Mouse (Mus musculus) embryonic facial prominence, embryonic 10.5 days (tissue): ENCODE measurements at regions not wholly inside any gene's neighbourhood (a gene's known extent, or its start where the extent isn't known, plus 50 kb on each side); places are given as distances from the start of the nearest gene placed in this dataset.

Source experiments
- DNase-seq: peaks from one replicate; pipeline ENCODE4 v3.0.0-alpha.2; 2017; ENCODE audit warnings: low spot score
- H3K27ac ChIP-seq: fragments of 300-500 bp; sonication (generic); replicated peaks from 2 replicates; pipeline ENCODE4 v1.5.1; 2016; ENCODE audit warnings: mild to moderate bottlenecking
- H3K27me3 ChIP-seq: fragments of 300-500 bp; sonication (generic); replicated peaks from 2 replicates; pipeline ENCODE4 v1.6.1; 2016; ENCODE audit warnings: low read depth, mild to moderate bottlenecking; ENCODE audit not compliant: poor library complexity, severe bottlenecking
- H3K36me3 ChIP-seq: fragments of 300-500 bp; sonication (generic); replicated peaks from 2 replicates; pipeline ENCODE4 v1.6.1; 2016; ENCODE audit warnings: mild to moderate bottlenecking, moderate library complexity
- H3K4me1 ChIP-seq: fragments of 300-500 bp; sonication (generic); 2 replicates; pipeline ENCODE4 v1.6.1; 2016
- H3K4me3 ChIP-seq: fragments of 300-500 bp; sonication (generic); 2 replicates; pipeline ENCODE4 v1.5.1; 2016; ENCODE audit warnings: mild to moderate bottlenecking, moderate library complexity
- H3K9me3 ChIP-seq: fragments of 300-500 bp; sonication (generic); 2 replicates; pipeline ENCODE4 v1.6.1; 2016; ENCODE audit warnings: mild to moderate bottlenecking
- WGBS: fragments of 180-500 bp; shearing (Covaris S2); methylation state at CpG from one replicate; pipeline ENCODE4 v1.1.7; 2016; 5-methylcytosine and 5-hydroxymethylcytosine counted together

DNA sequence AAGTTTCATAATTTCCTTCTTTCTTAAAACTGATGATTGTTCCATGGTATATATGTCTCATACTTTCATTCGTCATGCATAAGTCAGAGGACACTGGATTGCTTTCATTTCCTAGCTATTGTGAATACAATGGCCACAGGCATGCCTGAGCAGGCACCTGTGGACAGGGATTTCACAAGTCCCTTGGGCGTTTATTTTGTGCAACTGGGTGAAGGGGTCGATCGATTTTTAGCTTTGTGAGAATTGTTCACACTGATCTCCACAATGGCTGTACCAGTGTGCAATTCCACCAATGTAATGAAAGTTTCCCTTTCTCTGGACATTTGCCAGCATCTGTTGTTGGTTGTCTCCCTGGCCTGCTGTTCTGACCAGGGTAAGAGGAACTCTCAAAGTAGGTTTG, 405.2 kb upstream of the Hs6st1 start:
- Histone ChIP-seq H3K9me3 (no peaks in the 10 kb centered on the region), H3K4me1 (no peaks in the 10 kb centered on the region), H3K27me3 (no peaks in the 10 kb centered on the region), H3K27ac (no peak overlapping the region), H3K4me3 (no peak overlapping the region), H3K36me3 (no peaks in the 10 kb centered on the region)
- DNase-seq = no peak
- WGBS = 86% methylated on average over 4 of the region's 4 CpGs

DNA sequence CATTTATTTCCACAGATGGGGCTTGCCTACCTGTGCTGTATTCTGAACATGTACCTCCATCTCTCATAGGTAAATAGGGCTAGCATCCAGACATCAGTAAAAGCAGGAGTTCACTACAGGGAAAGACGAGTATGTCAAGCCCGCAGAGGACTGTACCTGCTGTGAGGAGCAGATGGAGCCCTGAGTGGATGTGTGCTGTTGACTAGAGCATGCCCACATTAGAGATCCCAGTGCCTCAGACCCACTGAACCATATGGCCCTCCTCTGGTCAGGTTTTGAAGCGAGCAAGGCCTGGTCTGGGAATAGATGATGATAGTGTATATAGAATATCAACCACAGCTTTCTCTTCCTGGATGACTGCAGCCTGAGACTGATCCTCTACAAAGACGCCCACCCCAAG, 394.7 kb upstream of the Hs6st1 start:
- H3K27me3 ChIP-seq = no peaks in the 10 kb centered on the region
- 86% methylated on average over 4 of the region's 4 CpGs for WGBS
- no peaks in the 10 kb centered on the region for H3K4me1 ChIP-seq
- DNase-seq = no peak
- no peaks in the 10 kb centered on the region for H3K9me3 ChIP-seq
- H3K4me3 ChIP-seq = no peak overlapping the region
- H3K27ac ChIP-seq = no peak overlapping the region
- H3K36me3 ChIP-seq = no peaks in the 10 kb centered on the region

DNA sequence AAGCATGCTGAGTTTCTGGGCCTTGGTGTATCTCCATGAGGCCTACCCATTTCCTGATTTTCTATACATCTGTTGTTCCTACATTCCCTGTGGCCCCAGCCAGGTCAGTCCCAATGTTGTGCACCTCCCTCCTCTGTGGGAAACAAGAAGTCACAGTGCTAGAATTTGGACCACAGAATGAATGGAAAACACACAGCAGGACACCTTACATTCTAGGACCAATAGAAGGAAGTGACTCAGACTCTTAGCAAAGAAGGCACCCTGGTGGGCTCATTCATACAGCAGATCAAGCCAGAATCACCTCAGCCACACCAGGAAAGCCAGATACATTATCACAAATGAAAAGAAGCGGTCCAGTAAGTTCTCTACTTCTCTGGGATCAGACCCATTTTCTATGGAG, 394.2 kb upstream of the Hs6st1 start:
- Histone ChIP-seq H3K4me1 (no peaks in the 10 kb centered on the region), H3K4me3 (no peak overlapping the region), H3K27me3 (no peaks in the 10 kb centered on the region), H3K36me3 (no peaks in the 10 kb centered on the region), H3K27ac (no peak overlapping the region), H3K9me3 (no peaks in the 10 kb centered on the region)
- no peak for DNase-seq
- 81% methylated on average over 1 of the region's 1 CpGs for WGBS

DNA sequence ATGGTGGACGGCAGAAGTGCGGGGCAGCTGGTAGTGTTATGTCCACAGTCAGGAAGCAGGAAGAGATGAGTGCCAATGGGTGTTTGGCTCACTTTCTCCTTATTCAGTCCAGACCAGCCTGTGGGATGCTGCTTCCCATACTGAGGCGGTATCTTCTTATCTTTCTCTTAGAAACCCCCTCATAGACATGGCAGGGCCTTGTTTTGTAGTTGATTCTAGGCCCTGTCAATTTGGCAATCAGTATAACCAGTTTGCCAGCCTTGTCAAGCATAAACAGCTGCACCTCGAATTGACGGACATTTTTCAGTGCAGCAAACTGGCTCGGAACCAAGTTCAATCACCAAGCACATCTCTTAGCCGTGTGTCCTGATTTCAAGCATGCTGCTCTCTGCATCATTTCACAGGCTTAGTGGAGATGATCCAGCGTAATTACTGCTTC, 385.7 kb upstream of the Hs6st1 start:
- no peak overlapping the region for H3K4me3 ChIP-seq
- no peaks in the 10 kb centered on the region for H3K4me1 ChIP-seq
- no peaks in the 10 kb centered on the region for H3K9me3 ChIP-seq
- DNase-seq = no peak
- H3K27me3 ChIP-seq = no peaks in the 10 kb centered on the region
- no peaks in the 10 kb centered on the region for H3K36me3 ChIP-seq
- 85% methylated on average over 8 of the region's 8 CpGs for WGBS
- no peak overlapping the region for H3K27ac ChIP-seq

DNA sequence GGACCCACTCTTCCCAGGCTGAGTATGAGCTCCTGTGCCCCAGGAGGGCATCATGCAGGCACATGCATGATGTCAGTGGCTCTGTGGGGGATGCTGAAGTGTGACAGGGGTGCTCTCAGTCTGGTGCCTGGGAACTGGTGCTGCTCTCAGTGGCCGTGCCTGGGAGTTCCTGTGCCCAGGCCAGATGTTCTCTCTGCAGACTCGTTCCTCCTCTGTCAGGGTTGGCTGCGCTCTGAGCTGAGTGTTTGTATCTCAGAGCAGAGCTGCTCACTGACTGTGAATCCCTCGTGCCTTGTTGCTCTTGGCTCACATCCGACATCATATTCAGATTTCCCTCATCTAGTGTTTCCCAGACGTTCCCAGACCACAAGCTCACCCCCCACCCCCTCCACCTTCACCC, 382.5 kb upstream of the Hs6st1 start:
- DNase-seq = no peak
- Histone ChIP-seq H3K27me3 (no peaks in the 10 kb centered on the region), H3K9me3 (no peaks in the 10 kb centered on the region), H3K27ac (no peak overlapping the region), H3K36me3 (no peaks in the 10 kb centered on the region), H3K4me1 (no peaks in the 10 kb centered on the region), H3K4me3 (no peak overlapping the region)
- whole genome bisulfite sequencing = 67% methylated on average over 6 of the region's 6 CpGs

DNA sequence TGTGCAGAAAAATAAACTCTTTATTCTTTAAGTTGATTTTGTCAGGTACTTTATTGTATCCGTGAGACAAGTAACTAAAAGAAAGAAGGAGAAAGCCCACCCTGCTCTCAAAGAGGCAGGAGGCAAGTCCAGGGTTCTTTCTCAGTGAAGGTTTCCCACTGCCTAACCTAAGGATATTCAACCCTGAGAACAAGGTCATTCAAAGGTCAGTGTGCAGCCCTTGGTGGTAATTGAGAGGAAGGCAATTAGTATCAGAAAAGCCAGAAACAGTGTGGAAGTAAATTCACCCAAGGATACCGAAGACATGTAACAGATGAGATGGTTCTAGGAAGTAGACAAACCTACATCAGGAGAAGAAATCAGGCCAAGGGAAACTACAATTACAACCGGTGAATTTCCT, 373.9 kb upstream of the Hs6st1 start:
- Histone ChIP-seq H3K27ac (no peak overlapping the region), H3K27me3 (0 out of 2 replicates have a peak, but pooled peaks cover 11% of the 10 kb centered on the region), H3K36me3 (no peaks in the 10 kb centered on the region), H3K4me1 (peaks cover 16% of the 10 kb centered on the region), H3K4me3 (no peak overlapping the region), H3K9me3 (no peaks in the 10 kb centered on the region)
- no peak for DNase-seq
- 32% methylated on average over 3 of the region's 3 CpGs for WGBS

DNA sequence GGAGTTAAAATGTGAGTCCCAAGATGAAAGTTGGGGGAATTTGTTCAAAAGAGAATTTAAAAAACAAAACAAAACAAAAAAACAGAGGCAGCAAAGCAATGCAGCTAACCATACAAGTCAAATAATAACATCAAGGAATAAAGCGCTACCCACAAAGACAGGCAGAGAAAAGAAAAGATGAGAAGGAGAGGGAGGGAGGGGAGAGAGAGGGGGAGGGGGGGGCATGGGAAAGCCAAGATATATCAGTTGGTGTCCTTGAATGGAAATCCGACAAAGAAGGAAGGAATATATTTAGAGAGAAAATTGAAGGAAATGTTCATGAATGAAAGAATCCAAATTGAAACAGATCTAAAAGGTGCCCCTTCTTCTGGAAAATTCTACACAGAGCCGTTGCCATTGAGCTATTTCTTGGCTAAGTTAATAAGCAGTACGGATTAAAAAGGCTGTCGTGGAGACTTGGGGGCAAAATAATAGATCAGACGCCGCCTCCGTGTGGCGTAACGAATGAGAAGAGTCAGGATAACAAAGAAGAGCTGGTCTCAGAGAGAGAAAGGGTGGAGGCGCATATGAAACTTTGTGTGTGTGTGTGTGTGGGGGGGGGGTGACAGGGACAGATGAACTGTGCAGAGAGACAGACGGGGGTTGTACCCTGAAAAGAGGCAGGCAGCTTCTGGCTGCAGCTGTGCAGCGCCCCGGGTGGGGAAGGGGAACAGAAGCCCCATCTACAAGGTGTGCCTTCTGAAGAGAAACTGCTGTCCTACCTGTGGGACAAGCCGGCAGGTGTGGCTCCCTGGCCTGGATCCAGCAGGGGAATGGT, 373.2 kb upstream of the Hs6st1 start:
- Histone ChIP-seq H3K27me3 (0 out of 2 replicates have a peak, but pooled peaks cover 11% of the 10 kb centered on the region), H3K4me1 (peaks cover 16% of the 10 kb centered on the region), H3K27ac (no peak overlapping the region), H3K36me3 (no peaks in the 10 kb centered on the region), H3K4me3 (no peak overlapping the region), H3K9me3 (no peaks in the 10 kb centered on the region)
- DNase-seq = no peak
- WGBS = 45% methylated on average over 15 of the region's 15 CpGs

DNA sequence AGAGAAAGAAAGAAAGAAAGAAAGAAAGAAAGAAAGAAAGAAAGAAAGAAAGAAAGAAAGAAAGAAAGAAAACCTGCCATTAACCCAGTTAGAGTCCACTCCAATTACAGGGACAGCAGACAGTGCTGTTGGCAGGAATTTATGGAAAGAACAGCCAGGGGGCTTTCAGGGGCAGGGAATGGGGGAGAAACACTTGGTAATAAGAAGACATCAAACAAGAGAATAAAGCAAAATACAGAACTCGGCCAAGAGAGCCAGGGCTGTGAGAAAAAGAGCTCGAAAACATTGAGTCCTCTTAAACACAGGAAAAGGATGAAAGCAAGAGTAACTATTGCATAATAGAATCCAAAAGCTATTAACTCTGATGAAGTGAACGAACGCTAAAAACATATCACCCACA, 371.0 kb upstream of the Hs6st1 start:
- Histone ChIP-seq H3K4me1 (peaks cover 16% of the 10 kb centered on the region), H3K9me3 (no peaks in the 10 kb centered on the region), H3K4me3 (no peak overlapping the region), H3K27me3 (0 out of 2 replicates have a peak, but pooled peaks cover 11% of the 10 kb centered on the region), H3K27ac (no peak overlapping the region), H3K36me3 (no peaks in the 10 kb centered on the region)
- DNase-seq = no peak
- 20% methylated on average over 4 of the region's 4 CpGs for WGBS

DNA sequence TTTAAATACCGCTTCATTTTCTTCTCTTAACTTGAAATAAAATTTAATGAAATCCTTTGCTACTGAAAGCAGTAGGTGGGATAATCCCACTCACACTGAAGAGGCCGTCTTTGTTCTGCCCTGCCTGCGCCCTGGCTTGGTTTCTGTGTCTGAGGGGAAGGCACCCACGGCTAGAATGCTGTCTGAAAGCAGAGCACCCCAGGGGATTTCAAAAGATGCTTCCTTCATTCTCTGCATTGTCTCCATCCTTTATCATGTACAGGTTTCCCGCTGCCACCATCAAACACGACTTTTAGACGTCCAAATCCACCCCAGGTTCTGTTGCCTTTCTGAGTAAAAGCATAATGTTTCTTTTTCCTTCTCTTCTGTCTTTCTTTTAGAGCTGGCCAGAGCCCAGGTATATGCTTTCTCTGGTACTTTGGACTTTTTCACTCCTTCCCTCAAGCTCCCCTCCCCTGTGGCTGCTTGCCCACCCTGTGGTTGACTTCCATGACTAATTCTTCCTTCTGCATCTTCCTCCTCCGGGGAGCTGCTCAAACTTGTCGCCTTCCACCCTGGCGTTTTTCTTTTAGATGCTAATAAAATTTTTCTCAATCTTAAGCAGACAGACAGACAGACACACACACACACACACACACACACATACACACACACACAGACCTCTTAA, 370.2 kb upstream of the Hs6st1 start:
- WGBS = 12% methylated on average over 10 of the region's 10 CpGs
- peaks cover 16% of the 10 kb centered on the region for H3K4me1 ChIP-seq

DNA sequence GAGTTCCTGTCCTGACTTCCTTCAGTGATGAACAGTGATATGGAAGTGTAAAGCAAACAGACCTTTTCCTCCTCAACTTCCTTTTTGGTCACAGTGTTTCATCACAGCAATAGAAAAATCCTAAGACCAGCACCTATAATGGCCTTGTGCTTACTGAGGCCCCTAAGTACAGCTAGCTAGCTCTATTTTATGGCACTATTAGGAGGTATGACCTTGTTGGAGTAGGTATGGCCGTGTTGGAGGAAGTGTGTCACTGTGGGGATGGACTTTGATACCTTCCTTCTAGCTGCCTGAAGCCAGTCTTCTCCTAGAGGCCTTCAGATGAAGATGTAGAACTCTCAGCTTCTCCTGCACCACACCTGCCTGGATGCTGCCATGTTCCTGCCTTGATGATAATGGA, 365.6 kb upstream of the Hs6st1 start:
- H3K4me3 ChIP-seq = no peak overlapping the region
- no peak for DNase-seq
- H3K36me3 ChIP-seq = no peaks in the 10 kb centered on the region
- H3K9me3 ChIP-seq = no peaks in the 10 kb centered on the region
- H3K27me3 ChIP-seq = 0 out of 2 replicates have a peak, but pooled peaks cover 4% of the 10 kb centered on the region
- H3K27ac ChIP-seq = no peak overlapping the region
- 70% methylated on average over 1 of the region's 1 CpGs for WGBS
- no peaks in the 10 kb centered on the region; the same call in 1 of the 2 replicates for H3K4me1 ChIP-seq

More for the DNA sequence above, 370.2 kb upstream of the Hs6st1 start:
- DNase-seq = no peak
- Histone ChIP-seq H3K36me3 (no peaks in the 10 kb centered on the region), H3K9me3 (no peaks in the 10 kb centered on the region), H3K4me3 (no peak overlapping the region), H3K27me3 (0 out of 2 replicates have a peak, but pooled peaks cover 11% of the 10 kb centered on the region), H3K27ac (no peak overlapping the region)

DNA sequence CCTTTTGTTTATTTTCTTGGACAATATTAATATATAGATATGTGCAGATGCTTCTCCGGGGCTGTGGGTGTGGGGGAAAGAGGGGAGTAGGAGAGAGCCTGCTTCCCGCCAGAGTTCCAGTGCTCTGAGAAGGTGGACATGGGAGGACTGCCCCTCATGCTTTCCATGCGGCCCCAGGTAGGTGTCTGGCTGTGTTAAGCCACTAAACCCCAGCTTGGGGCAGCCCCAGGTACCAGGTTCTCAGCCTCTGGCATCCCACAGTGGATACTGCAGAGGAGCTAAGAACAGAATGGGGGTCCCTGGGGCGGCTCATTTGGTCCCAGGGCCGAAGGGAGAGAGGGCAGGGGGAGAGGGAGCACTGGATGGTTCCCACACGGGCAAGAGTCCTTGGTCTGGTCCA, 361.9 kb upstream of the Hs6st1 start:
- H3K9me3 ChIP-seq = no peaks in the 10 kb centered on the region
- no peak for DNase-seq
- no peaks in the 10 kb centered on the region for H3K27me3 ChIP-seq
- 82% methylated on average over 6 of the region's 6 CpGs for WGBS
- H3K4me1 ChIP-seq = no peaks in the 10 kb centered on the region
- no peak overlapping the region for H3K4me3 ChIP-seq
- no peak overlapping the region for H3K27ac ChIP-seq
- no peaks in the 10 kb centered on the region for H3K36me3 ChIP-seq

DNA sequence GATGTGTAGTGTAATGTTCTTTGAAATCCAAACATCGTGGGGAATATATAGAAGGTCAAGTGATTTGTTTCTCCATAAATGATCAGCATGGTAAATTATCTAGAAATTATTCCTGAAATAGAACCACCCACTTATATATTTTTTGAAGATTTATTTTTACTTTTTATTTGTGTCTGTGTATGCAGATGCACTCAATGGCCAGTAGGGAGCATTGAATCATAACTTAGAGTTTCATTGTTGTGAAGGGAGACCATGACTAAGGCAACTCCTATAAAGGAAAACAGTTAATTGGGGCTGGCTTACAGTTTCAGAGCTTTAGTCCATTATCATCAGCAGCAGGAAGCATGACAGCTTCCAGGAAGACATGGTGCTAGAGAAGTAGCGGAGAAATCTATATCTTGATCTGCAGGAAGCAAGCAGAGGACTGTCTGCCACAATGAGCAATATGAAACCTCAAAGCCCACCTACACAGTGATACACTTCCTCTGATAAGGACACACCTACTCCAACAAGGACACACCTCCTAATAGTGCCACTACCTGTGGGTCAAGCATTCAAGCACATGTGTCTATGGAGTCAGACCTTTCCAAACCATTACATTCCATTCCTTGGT, 359.9 kb upstream of the Hs6st1 start:
- 87% methylated on average over 2 of the region's 2 CpGs for WGBS
- no peak overlapping the region for H3K27ac ChIP-seq
- H3K9me3 ChIP-seq = no peaks in the 10 kb centered on the region
- no peak overlapping the region for H3K4me3 ChIP-seq
- no peaks in the 10 kb centered on the region for H3K36me3 ChIP-seq
- no peaks in the 10 kb centered on the region for H3K27me3 ChIP-seq
- no peak for DNase-seq
- H3K4me1 ChIP-seq = no peaks in the 10 kb centered on the region

DNA sequence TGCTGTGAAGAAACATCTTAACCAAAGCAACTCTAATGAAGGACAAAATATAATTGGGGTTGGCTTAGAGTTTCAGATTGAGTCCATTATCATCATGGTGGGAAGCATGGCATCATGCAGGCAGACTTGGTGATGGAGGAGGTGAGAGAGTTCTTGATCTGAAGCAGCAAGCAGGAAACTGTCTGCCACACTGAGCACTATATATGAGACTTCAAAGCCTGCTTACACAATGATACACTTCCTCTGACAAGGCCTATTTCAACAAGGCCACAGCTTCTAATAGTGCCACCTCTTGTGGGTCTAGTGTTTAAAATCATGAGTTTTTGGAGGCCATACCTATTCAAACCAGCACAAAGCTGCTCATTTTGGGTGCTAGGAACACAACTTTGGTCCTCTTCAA, 359.0 kb upstream of the Hs6st1 start:
- H3K36me3 ChIP-seq = no peaks in the 10 kb centered on the region
- H3K9me3 ChIP-seq = no peaks in the 10 kb centered on the region
- H3K27ac ChIP-seq = no peak overlapping the region
- H3K4me3 ChIP-seq = no peak overlapping the region
- H3K27me3 ChIP-seq = no peaks in the 10 kb centered on the region
- H3K4me1 ChIP-seq = no peaks in the 10 kb centered on the region
- no peak for DNase-seq
